9 mouse cellular contexts compared by ENCODE assay signal in the genomic region with DNA sequence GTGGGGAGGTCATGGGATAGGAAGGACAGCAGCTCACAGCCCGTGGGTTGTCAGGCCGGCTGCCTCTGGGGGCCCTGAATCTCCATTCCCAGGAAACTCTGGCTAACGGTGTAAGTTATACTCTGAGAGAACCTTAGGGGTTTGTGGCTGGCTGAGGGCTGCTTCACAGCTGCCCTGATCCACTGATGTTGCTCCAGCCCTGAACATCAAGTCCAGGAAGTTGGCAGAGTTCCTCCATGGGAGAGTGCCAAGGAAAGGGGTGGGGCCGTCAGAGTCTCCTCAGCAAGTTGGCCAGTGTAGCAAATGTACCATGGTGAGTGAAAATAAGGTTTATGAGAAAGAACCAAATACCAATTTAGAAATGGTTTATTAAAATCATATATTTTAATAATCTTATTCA. TPM values are rescaled to one million over a fixed set of nuclear protein-coding genes. Genes with fewer than 3 reads are reported as not detected.
DNase-seq lines count a peak whose midpoint lies in the region; ATAC-seq lines count a peak whose summit lies in the region.
"Had no signal": no experiment of that assay in that cellular context is flagged by ENCODE, and none has a peak within 500 bp of the region (broad histone marks: within the 10 kb centered on the region; RNA-seq: fewer than 3 reads in every experiment).

No protein-coding gene starts in this region.

- DNase-seq in left cerebral cortex, postnatal 4 days: peak; percentile 90
- no peak for DNase-seq in left cerebral cortex, adult 8-10 months (ENCODE audit: low spot score in 2 of 2)
- DNase-seq in gastrocnemius, adult 18-20 months (ENCODE audit: low spot score): peak; percentile 89
- DNase-seq in lung, postnatal 4 days: peak; percentile 89 to 91
- DNase-seq in urinary bladder, postnatal 4 days (ENCODE audit: low spot score in 2 of 2): peak; percentile 83 to 89
- no peak for DNase-seq in forebrain, embryonic 11.5 days (ENCODE audit: low spot score)
- DNase-seq in spleen, postnatal 36 days (ENCODE audit: low spot score in 2 of 2): no peak

- no peaks in the 10 kb centered on the region; the same call in 1 of the 2 replicates for H3K9me3 ChIP-seq in kidney, embryonic 16.5 days (ENCODE audit: low read length)
- H3K9me3 ChIP-seq in forebrain, embryonic 11.5 days (ENCODE audit: control insufficient read depth, low read length): no peaks in the 10 kb centered on the region

- no peak overlapping the region for H3K27ac ChIP-seq in kidney, embryonic 16.5 days (ENCODE audit: low read length)
- H3K27ac ChIP-seq in forebrain, embryonic 11.5 days (ENCODE audit: low read depth, low read length): no peak overlapping the region

- no peak overlapping the region for H3K4me3 ChIP-seq in kidney, embryonic 16.5 days (ENCODE audit: low read length)
- no peak overlapping the region for H3K4me3 ChIP-seq in forebrain, embryonic 11.5 days (ENCODE audit: low read depth, low read length)

- intact Hi-C loops in left cerebral cortex, postnatal 4 days (cut with DNase I): no loop called here

- 48% methylated on average over 4 of the region's 4 CpGs for WGBS in kidney, embryonic 16.5 days
- WGBS in forebrain, embryonic 11.5 days: 89% methylated on average over 4 of the region's 4 CpGs

- no peaks in the 10 kb centered on the region for H3K27me3 ChIP-seq in kidney, embryonic 16.5 days (ENCODE audit: insufficient read depth, low read length)
- no peaks in the 10 kb centered on the region for H3K27me3 ChIP-seq in forebrain, embryonic 11.5 days (ENCODE audit: control insufficient read depth, insufficient read depth, low read length)

- peak; percentile 44; the same call in 1 of the 2 replicates for ATAC-seq in kidney, embryonic 16.5 days (ENCODE audit: low FRiP score, low TSS enrichment)
- ATAC-seq in forebrain, embryonic 11.5 days (replicated peaks; ENCODE audit: low FRiP score): no peak

- H3K9ac ChIP-seq in kidney, embryonic 16.5 days (replicated peaks; ENCODE audit: low read length): no peak overlapping the region
- no peak overlapping the region for H3K9ac ChIP-seq in forebrain, embryonic 11.5 days (ENCODE audit: low read length)

- H3K4me1 ChIP-seq in kidney, embryonic 16.5 days (ENCODE audit: insufficient read depth, low read length): peaks cover 7% of the 10 kb centered on the region
- no peaks in the 10 kb centered on the region for H3K4me1 ChIP-seq in forebrain, embryonic 11.5 days (replicated peaks; ENCODE audit: control insufficient read depth, insufficient read depth, low read length)

- no peak overlapping the region for H3K4me2 ChIP-seq in kidney, embryonic 16.5 days (replicated peaks; ENCODE audit: low read depth, low read length)
- H3K4me2 ChIP-seq in forebrain, embryonic 11.5 days (ENCODE audit: low read depth, low read length, severe bottlenecking): no peak overlapping the region

- H3K36me3 ChIP-seq in kidney, embryonic 16.5 days (ENCODE audit: insufficient read depth, low read length): no peaks in the 10 kb centered on the region
- H3K36me3 ChIP-seq in forebrain, embryonic 11.5 days (ENCODE audit: control insufficient read depth, insufficient read depth, low read length): no peaks in the 10 kb centered on the region

RNA-seq across cellular contexts. Expression of gene Ccdc121, which starts 18.1 kb away (rescaled TPM):
- under 1 TPM in 1 of 2 experiments, not detected in 1; 0.44 TPM for total RNA-seq in left cerebral cortex, postnatal 4 days (2021)
- total RNA-seq in left cerebral cortex, adult 8-10 months (2022): under 1 TPM in 3 of 4 experiments, not detected in 1; 0.40 to 0.88 (median 0.53) TPM
- total RNA-seq in gastrocnemius, adult 18-20 months (2021): not detected
- 0.14 and 0.22 TPM in 2 replicates for polyA plus RNA-seq in kidney, embryonic 16.5 days (2015; fragmentation: Nextera tagmentation; extraction: Ambion mirVana)
- polyA plus RNA-seq in forebrain, embryonic 11.5 days (2014; fragmentation: Nextera tagmentation; extraction: Ambion mirVana): not detected in 2 replicates
- total RNA-seq: hematopoietic stem cell, adult 5-6 weeks had no signal

RNA-seq across cellular contexts. Expression of gene Dnah14, which starts 47.0 kb away (rescaled TPM):
- 1 to 10 TPM; 1.6 to 2.2 TPM for total RNA-seq in left cerebral cortex, postnatal 4 days (2021)
- 1 to 10 TPM; 1.3 to 1.7 (median 1.3) TPM for total RNA-seq in left cerebral cortex, adult 8-10 months (2022)
- total RNA-seq in gastrocnemius, adult 18-20 months (2021): under 1 TPM in 1 of 2 experiments, not detected in 1; 0.55 TPM
- 0.91 and 1.3 TPM in 2 replicates for polyA plus RNA-seq in kidney, embryonic 16.5 days (2015; fragmentation: Nextera tagmentation; extraction: Ambion mirVana)
- 2.1 and 2.9 TPM in 2 replicates for polyA plus RNA-seq in forebrain, embryonic 11.5 days (2014; fragmentation: Nextera tagmentation; extraction: Ambion mirVana)

Comparison
In these comparisons a context has a peak if more than half of its experiments do, and no peak if none do; other contexts are left out.
1. DNase-seq: peak in left cerebral cortex, postnatal 4 days (single experiment), gastrocnemius, adult 18-20 months (single experiment), lung, postnatal 4 days (2 of 2) and urinary bladder, postnatal 4 days (2 of 2); none in left cerebral cortex, adult 8-10 months (0 of 2), forebrain, embryonic 11.5 days (single experiment) and spleen, postnatal 36 days (0 of 2).